In the genomic region with DNA sequence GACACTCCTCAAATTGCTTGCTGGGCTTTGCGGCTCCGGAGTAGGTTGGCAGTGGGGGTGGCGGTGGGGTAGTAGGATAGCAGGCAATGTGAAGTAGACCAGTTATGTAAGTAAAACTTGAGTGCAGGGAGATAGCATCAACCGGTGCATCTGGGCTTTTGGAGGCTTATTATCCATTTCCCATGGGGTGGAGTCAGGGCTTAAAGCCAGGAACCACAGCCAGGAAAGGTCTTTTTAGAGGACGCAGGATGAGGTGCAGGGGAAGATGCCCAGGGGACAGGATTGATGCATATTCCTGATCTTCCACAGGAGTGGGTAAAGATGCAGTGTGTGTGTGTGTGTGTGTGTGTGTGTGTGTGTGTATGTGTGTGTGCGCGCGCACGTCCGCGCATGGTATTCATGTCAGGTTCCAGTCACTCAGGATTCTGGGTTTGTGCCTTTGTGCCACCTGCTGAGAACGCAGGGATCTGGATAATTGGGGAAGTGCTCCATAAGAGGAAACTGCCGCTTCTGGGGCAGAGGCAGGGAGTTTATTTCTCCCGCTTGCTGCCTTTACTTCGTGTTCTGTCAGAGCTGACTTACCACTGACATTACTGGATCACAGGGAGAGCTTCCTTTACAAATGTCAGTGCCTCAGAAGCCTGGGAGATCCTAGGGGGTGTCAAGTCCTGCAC, we compare ENCODE assay signal across 9 mouse cellular contexts. TPM values are rescaled to one million over a fixed set of nuclear protein-coding genes. Genes with fewer than 3 reads are reported as not detected.
DNase-seq lines count a peak whose midpoint lies in the region.
"Had no signal": no experiment of that assay in that cellular context is flagged by ENCODE, and none has a peak within 500 bp of the region (broad histone marks: within the 10 kb centered on the region; RNA-seq: fewer than 3 reads in every experiment).

No protein-coding gene starts in this region.

- H3K4me3 ChIP-seq in heart, embryonic 10.5 days = no peak overlapping the region

- H3K27ac ChIP-seq in heart, embryonic 10.5 days = no peak overlapping the region
- H3K27ac ChIP-seq: kidney, postnatal 0 days had no signal

- H3K27me3 ChIP-seq in heart, embryonic 10.5 days (ENCODE audit: insufficient read depth, poor library complexity, severe bottlenecking) = no peaks in the 10 kb centered on the region

- H3K9me3 ChIP-seq in heart, embryonic 10.5 days = no peaks in the 10 kb centered on the region

- H3K36me3 ChIP-seq in heart, embryonic 10.5 days = peaks cover 48% of the 10 kb centered on the region

- H3K4me1 ChIP-seq in heart, embryonic 10.5 days = peaks cover 8% of the 10 kb centered on the region; the same call in 1 of the 2 replicates

- peak; percentile 57 to 78 for DNase-seq in heart, adult 18-20 months
- no peak for DNase-seq in heart, embryonic 10.5 days (ENCODE audit: low spot score)
- DNase-seq in right cerebral cortex, postnatal 25 days = peak; percentile 25
- DNase-seq in right cerebral cortex, postnatal 10 days (ENCODE audit: low spot score in 2 of 2) = no peak
- DNase-seq in heart, adult 8-10 months (ENCODE audit: low spot score) = peak; percentile 71
- DNase-seq in telencephalon, adult 2 months (ENCODE audit: low read depth, low spot score) = peak; percentile 26
- DNase-seq in ovary, adult 18-20 months (ENCODE audit: low spot score) = no peak
- DNase-seq in c-Kit-positive CD71-positive TER-119-positive erythroid progenitor cells, embryonic 14.5 days (ENCODE audit: low spot score) = no peak

- WGBS in heart, embryonic 10.5 days = 87% methylated on average over 15 of the region's 15 CpGs

RNA-seq across cellular contexts. Expression of gene Timeless, which starts 6.1 kb away (rescaled TPM):
- 1 to 10 TPM; 6.0 to 7.3 TPM for total RNA-seq in heart, adult 18-20 months (2021)
- polyA plus RNA-seq in heart, embryonic 10.5 days (2016; fragmentation: Nextera tagmentation; extraction: Ambion mirVana) = 48.1 and 69.3 TPM in 2 replicates
- 1 to 10 TPM; 6.0 to 8.5 (median 7.7) TPM for total RNA-seq in heart, adult 8-10 months (2022)

RNA-seq across cellular contexts. Expression of gene Mip, which starts 12.3 kb away (rescaled TPM):
- not detected for total RNA-seq in heart, adult 18-20 months (2021)
- not detected in 2 replicates for polyA plus RNA-seq in heart, embryonic 10.5 days (2016; fragmentation: Nextera tagmentation; extraction: Ambion mirVana)
- not detected for total RNA-seq in heart, adult 8-10 months (2022)
- polyA plus RNA-seq: kidney, postnatal 0 days had no signal

RNA-seq across cellular contexts. Expression of gene Apon, which starts 16.0 kb away (rescaled TPM):
- not detected for total RNA-seq in heart, adult 18-20 months (2021)
- 0.18 and 0.23 TPM in 2 replicates for polyA plus RNA-seq in heart, embryonic 10.5 days (2016; fragmentation: Nextera tagmentation; extraction: Ambion mirVana)
- total RNA-seq in heart, adult 8-10 months (2022) = not detected

RNA-seq across cellular contexts. Expression of gene Spryd4, which starts 26.3 kb away (rescaled TPM):
- total RNA-seq in heart, adult 18-20 months (2021) = 10 to 100 TPM; 37.9 to 45.9 TPM
- polyA plus RNA-seq in heart, embryonic 10.5 days (2016; fragmentation: Nextera tagmentation; extraction: Ambion mirVana) = 37.9 and 41.9 TPM in 2 replicates
- total RNA-seq in heart, adult 8-10 months (2022) = 10 to 100 TPM; 35.8 to 38.4 (median 37.6) TPM

RNA-seq across cellular contexts. Expression of gene Apof, which starts 30.5 kb away (rescaled TPM):
- not detected for total RNA-seq in heart, adult 18-20 months (2021)
- polyA plus RNA-seq in heart, embryonic 10.5 days (2016; fragmentation: Nextera tagmentation; extraction: Ambion mirVana) = 0.11 and 3.9 TPM in 2 replicates
- total RNA-seq in heart, adult 8-10 months (2022) = not detected

Comparison
In these comparisons a context has a peak if more than half of its experiments do, and no peak if none do; other contexts are left out.
1. DNase-seq: peak in heart, adult 18-20 months (2 of 2), right cerebral cortex, postnatal 25 days (single experiment), heart, adult 8-10 months (single experiment) and telencephalon, adult 2 months (single experiment); none in heart, embryonic 10.5 days (single experiment), right cerebral cortex, postnatal 10 days (0 of 2), ovary, adult 18-20 months (single experiment) and c-Kit-positive CD71-positive TER-119-positive erythroid progenitor cells, embryonic 14.5 days (single experiment).